Mouse (Mus musculus) liver, embryonic 16.5 days (tissue): ENCODE data around the gene Stat4. TPM values are rescaled to one million over a fixed set of nuclear protein-coding genes. Genes with fewer than 3 reads are reported as not detected.

Experiments used
- ATAC-seq: fragments of 200-750 bp; cut with Nextera tagmentation; 2 replicates; pipeline ENCODE4 v1.8.0; 2017; ENCODE audit warnings: low read depth, mild to moderate bottlenecking, moderate number of reproducible peaks, moderate library complexity
- H3K27ac ChIP-seq: fragments of 300-500 bp; sonication (generic); 2 replicates; pipeline ENCODE4 v1.5.1; 2014; ENCODE audit warnings: mild to moderate bottlenecking, low read length
- H3K27me3 ChIP-seq: fragments of 300-500 bp; sonication (generic); 2 replicates; pipeline ENCODE4 v1.6.1; 2014; ENCODE audit warnings: low read depth, low read length, mixed read lengths; ENCODE audit not compliant: control insufficient read depth, insufficient read depth
- H3K36me3 ChIP-seq: fragments of 300-500 bp; sonication (generic); 2 replicates; pipeline ENCODE4 v1.6.1; 2014; ENCODE audit warnings: mild to moderate bottlenecking; ENCODE audit not compliant: control insufficient read depth, insufficient read depth
- H3K4me1 ChIP-seq: fragments of 300-500 bp; sonication (generic); 2 replicates; pipeline ENCODE4 v1.6.1; 2014; ENCODE audit warnings: low read depth, low read length, mixed read lengths; ENCODE audit not compliant: control insufficient read depth
- H3K4me2 ChIP-seq: fragments of 300-500 bp; sonication (generic); 2 replicates; pipeline ENCODE4 v1.6.1; 2014; ENCODE audit warnings: low read depth, low read length, mixed read lengths
- H3K4me3 ChIP-seq: fragments of 300-500 bp; sonication (generic); 2 replicates; pipeline ENCODE4 v1.5.1; 2014; ENCODE audit warnings: low read depth, mild to moderate bottlenecking, low read length
- H3K9ac ChIP-seq: fragments of 300-500 bp; sonication (generic); 2 replicates; pipeline ENCODE4 v1.6.1; 2014; ENCODE audit warnings: low read depth, low read length
- H3K9me3 ChIP-seq: fragments of 300-500 bp; sonication (generic); replicated peaks from 2 replicates; pipeline ENCODE4 v1.6.1; 2016; ENCODE audit warnings: low read length; ENCODE audit not compliant: control insufficient read depth
- WGBS: fragments of 180-500 bp; shearing (Covaris S2); extraction: QIAGEN DNeasy Blood & Tissue Kit; methylation state at CpG from one replicate; pipeline ENCODE4 v1.1.7; 2014; ENCODE audit not compliant: insufficient replicate concordance; 5-methylcytosine and 5-hydroxymethylcytosine counted together
- polyA plus RNA-seq: library from polyadenylated mRNA; unstranded; fragments of >200 nt; fragmentation: Nextera tagmentation; extraction: Ambion mirVana; gene quantifications from 2 replicates; pipeline ENCODE4 v1.2.1, GENCODE M21; 2015

The Stat4 gene
- polyA plus RNA-seq, 1 experiment from 2014 or later: 1.6 TPM

- no peak overlapping the region for H3K9ac ChIP-seq
- no peaks in the 10 kb centered on the region for H3K36me3 ChIP-seq
- H3K4me2 ChIP-seq: no peak overlapping the region
- no peaks in the 10 kb centered on the region for H3K27me3 ChIP-seq
- WGBS: 68% methylated on average over 1 of the region's 1 CpGs
- no peak for ATAC-seq
- no peak overlapping the region for H3K27ac ChIP-seq
- H3K4me1 ChIP-seq: no peaks in the 10 kb centered on the region
- H3K4me3 ChIP-seq: no peak overlapping the region
- H3K9me3 ChIP-seq: no peaks in the 10 kb centered on the region
Observed at GRCm38 (mm10) chr1:52066276-52066675, 79.3 kb downstream of the Stat4 start.

- Histone ChIP-seq H3K4me3 (no peak overlapping the region), H3K36me3 (no peaks in the 10 kb centered on the region), H3K9me3 (no peaks in the 10 kb centered on the region), H3K4me1 (no peaks in the 10 kb centered on the region), H3K4me2 (no peak overlapping the region), H3K27ac (no peak overlapping the region), H3K9ac (no peak overlapping the region), H3K27me3 (no peaks in the 10 kb centered on the region)
- ATAC-seq: no peak
- WGBS: 18% methylated on average over 3 of the region's 3 CpGs
Observed at GRCm38 (mm10) chr1:52066694-52067093, 79.7 kb downstream of the Stat4 start.

DNA sequence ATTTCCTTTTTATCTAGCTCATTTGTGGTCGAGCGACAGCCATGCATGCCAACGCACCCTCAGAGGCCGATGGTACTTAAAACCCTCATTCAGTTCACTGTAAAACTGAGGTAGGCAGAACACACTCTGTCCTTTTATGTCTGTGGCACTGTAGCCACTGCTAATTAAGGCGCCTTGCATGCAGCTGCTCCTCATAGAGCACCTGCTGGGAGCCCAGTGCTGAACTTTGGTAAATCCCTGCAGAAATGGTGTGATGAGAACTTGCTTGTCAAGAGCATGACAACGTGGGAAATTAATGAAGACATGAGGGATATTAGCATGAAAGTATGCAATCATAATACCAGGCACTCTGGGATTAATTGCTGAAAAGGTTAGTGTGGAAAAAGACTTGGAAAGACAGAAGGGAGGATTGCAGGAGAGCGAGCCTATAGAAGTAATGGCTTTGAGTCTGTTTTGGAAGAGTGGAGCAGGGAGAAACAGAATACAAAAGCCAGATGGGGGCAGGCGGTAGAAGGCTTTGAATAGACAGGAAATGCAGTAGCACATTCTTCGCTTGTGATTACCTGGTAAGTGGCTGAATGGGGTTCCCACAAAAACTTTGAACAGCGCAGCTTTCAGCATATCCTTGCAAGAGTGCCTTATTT lies 92.9 kb downstream of the Stat4 start:
- H3K9me3 ChIP-seq: no peaks in the 10 kb centered on the region
- H3K9ac ChIP-seq: no peak overlapping the region
- no peak overlapping the region for H3K4me3 ChIP-seq
- no peaks in the 10 kb centered on the region for H3K36me3 ChIP-seq
- no peak overlapping the region for H3K4me2 ChIP-seq
- 47% methylated on average over 10 of the region's 10 CpGs for WGBS
- no peaks in the 10 kb centered on the region for H3K27me3 ChIP-seq
- no peak overlapping the region for H3K27ac ChIP-seq
- no peak for ATAC-seq
- no peaks in the 10 kb centered on the region for H3K4me1 ChIP-seq

GRCm38 (mm10) chr1:52080375-52080774 lies 93.4 kb downstream of the Stat4 start:
- Histone ChIP-seq H3K9me3 (no peaks in the 10 kb centered on the region), H3K4me2 (no peak overlapping the region), H3K4me1 (no peaks in the 10 kb centered on the region), H3K27ac (no peak overlapping the region), H3K27me3 (no peaks in the 10 kb centered on the region), H3K36me3 (no peaks in the 10 kb centered on the region), H3K4me3 (no peak overlapping the region), H3K9ac (no peak overlapping the region)
- 49% methylated on average over 8 of the region's 8 CpGs for WGBS
- ATAC-seq: no peak

DNA sequence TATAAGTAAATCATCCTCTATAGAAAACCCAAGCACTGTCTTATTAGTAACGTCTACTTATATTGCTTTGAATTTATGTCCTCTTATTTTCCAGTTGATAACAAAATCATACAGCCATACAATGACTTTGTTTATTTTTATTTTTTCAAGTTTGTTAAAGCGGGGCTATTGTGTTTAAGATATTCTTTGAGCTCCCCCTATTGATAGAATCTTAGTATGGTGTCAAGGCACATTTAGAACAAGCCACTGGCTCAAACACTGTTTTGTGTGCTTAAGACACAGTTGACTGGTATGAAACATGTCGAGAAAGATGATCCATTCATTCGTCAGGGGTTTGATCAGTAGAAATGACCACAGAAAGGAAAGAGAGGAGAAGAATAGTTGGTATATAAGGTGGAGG lies 99.3 kb downstream of the Stat4 start:
- H3K4me1 ChIP-seq: no peaks in the 10 kb centered on the region
- H3K4me3 ChIP-seq: no peak overlapping the region
- no peaks in the 10 kb centered on the region for H3K27me3 ChIP-seq
- H3K9me3 ChIP-seq: no peaks in the 10 kb centered on the region
- H3K27ac ChIP-seq: no peak overlapping the region
- H3K9ac ChIP-seq: no peak overlapping the region
- H3K36me3 ChIP-seq: no peaks in the 10 kb centered on the region
- no peak overlapping the region for H3K4me2 ChIP-seq
- 31% methylated on average over 4 of the region's 4 CpGs for WGBS
- no peak for ATAC-seq

- H3K27me3 ChIP-seq: no peaks in the 10 kb centered on the region
- no peaks in the 10 kb centered on the region for H3K4me1 ChIP-seq
- no peak overlapping the region for H3K9ac ChIP-seq
- whole genome bisulfite sequencing: 55% methylated on average over 1 of the region's 1 CpGs
- H3K9me3 ChIP-seq: no peaks in the 10 kb centered on the region
- H3K36me3 ChIP-seq: no peaks in the 10 kb centered on the region
- no peak for ATAC-seq
- no peak overlapping the region for H3K4me2 ChIP-seq
- no peak overlapping the region for H3K4me3 ChIP-seq
- H3K27ac ChIP-seq: no peak overlapping the region
Observed at GRCm38 (mm10) chr1:52087128-52087527, 100.2 kb downstream of the Stat4 start.

GRCm38 (mm10) chr1:52088634-52089033 lies 101.7 kb downstream of the Stat4 start:
- Histone ChIP-seq H3K27me3 (no peaks in the 10 kb centered on the region), H3K27ac (no peak overlapping the region), H3K9ac (no peak overlapping the region), H3K36me3 (no peaks in the 10 kb centered on the region), H3K9me3 (no peaks in the 10 kb centered on the region), H3K4me2 (no peak overlapping the region), H3K4me3 (no peak overlapping the region), H3K4me1 (no peaks in the 10 kb centered on the region)
- WGBS: 75% methylated on average over 4 of the region's 4 CpGs
- no peak for ATAC-seq

GRCm38 (mm10) chr1:52098618-52099232 lies 111.8 kb downstream of the Stat4 start:
- H3K36me3 ChIP-seq: no peaks in the 10 kb centered on the region
- H3K4me2 ChIP-seq: no peak overlapping the region
- no peak overlapping the region for H3K9ac ChIP-seq
- H3K9me3 ChIP-seq: no peaks in the 10 kb centered on the region
- no peak for ATAC-seq
- H3K4me1 ChIP-seq: no peaks in the 10 kb centered on the region
- no peaks in the 10 kb centered on the region for H3K27me3 ChIP-seq
- WGBS: 58% methylated on average over 3 of the region's 3 CpGs
- no peak overlapping the region for H3K27ac ChIP-seq
- no peak overlapping the region for H3K4me3 ChIP-seq

DNA sequence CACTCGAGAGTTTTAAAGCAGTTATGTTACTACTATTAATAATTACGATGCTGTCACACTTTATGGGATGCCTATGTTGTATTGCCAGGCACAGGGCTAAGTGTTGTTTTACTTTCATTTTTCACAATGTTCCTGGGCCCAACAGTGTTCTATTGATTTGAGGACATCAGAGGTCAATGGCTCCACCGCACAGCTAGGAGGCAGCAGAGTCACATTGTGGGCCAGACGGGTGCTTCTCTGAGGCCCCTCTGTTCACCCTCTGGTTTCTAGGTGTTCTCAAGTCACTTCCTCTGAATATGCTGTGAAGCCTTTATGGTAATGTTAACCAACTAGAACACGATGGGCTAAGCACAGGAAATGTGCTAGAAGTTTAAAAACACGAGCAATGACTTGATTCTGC lies 113.5 kb downstream of the Stat4 start:
- 49% methylated on average over 6 of the region's 6 CpGs for WGBS
- no peaks in the 10 kb centered on the region for H3K36me3 ChIP-seq
- no peaks in the 10 kb centered on the region for H3K27me3 ChIP-seq
- no peak overlapping the region for H3K27ac ChIP-seq
- H3K9ac ChIP-seq: no peak overlapping the region
- H3K4me3 ChIP-seq: no peak overlapping the region
- H3K4me2 ChIP-seq: no peak overlapping the region
- no peaks in the 10 kb centered on the region for H3K9me3 ChIP-seq
- ATAC-seq: no peak
- no peaks in the 10 kb centered on the region for H3K4me1 ChIP-seq
